Mouse (Mus musculus) midbrain, embryonic 14.5 days (tissue): ENCODE measurements around the gene Map2k7. TPM values are rescaled to one million over a fixed set of nuclear protein-coding genes. Genes with fewer than 3 reads are reported as not detected.

Experiments used
- ATAC-seq: fragments of 200-750 bp; cut with Nextera tagmentation; 2 replicates; pipeline ENCODE4 v1.8.0; 2017; ENCODE audit warnings: moderate number of reproducible peaks, moderate library complexity; ENCODE audit not compliant: low FRiP score, low TSS enrichment
- DNase-seq: peaks from one replicate; pipeline ENCODE4 v3.0.0-alpha.2; 2015
- H3K27ac ChIP-seq: fragments of 300-500 bp; sonication (generic); replicated peaks from 2 replicates; pipeline ENCODE4 v1.5.1; 2014; ENCODE audit warnings: mild to moderate bottlenecking, low read depth, low read length, moderate library complexity
- H3K27me3 ChIP-seq: fragments of 300-500 bp; sonication (generic); 2 replicates; pipeline ENCODE4 v1.6.1; 2014; ENCODE audit warnings: low read length, control low read depth, mixed read lengths; ENCODE audit not compliant: control insufficient read depth, insufficient read depth
- H3K36me3 ChIP-seq: fragments of 300-500 bp; sonication (generic); 2 replicates; pipeline ENCODE4 v1.6.1; 2014; ENCODE audit warnings: low read length, control low read depth; ENCODE audit not compliant: control insufficient read depth, insufficient read depth
- H3K4me1 ChIP-seq: fragments of 300-500 bp; sonication (generic); 2 replicates; pipeline ENCODE4 v1.6.1; 2014; ENCODE audit warnings: mild to moderate bottlenecking, antibody characterized with exemption, low read length, control low read depth; ENCODE audit not compliant: control insufficient read depth, insufficient read depth
- H3K4me2 ChIP-seq: fragments of 300-500 bp; sonication (generic); 2 replicates; pipeline ENCODE4 v1.6.1; 2014; ENCODE audit warnings: mild to moderate bottlenecking, low read length, moderate library complexity
- H3K4me3 ChIP-seq: fragments of 300-500 bp; sonication (generic); replicated peaks from 2 replicates; pipeline ENCODE4 v1.5.1; 2014; ENCODE audit warnings: low read depth, low read length
- H3K9ac ChIP-seq: fragments of 300-500 bp; sonication (generic); replicated peaks from 2 replicates; pipeline ENCODE4 v1.6.1; 2014; ENCODE audit warnings: mild to moderate bottlenecking, low read length, moderate library complexity
- H3K9me3 ChIP-seq: fragments of 300-500 bp; sonication (generic); 2 replicates; pipeline ENCODE4 v1.6.1; 2016; ENCODE audit warnings: low read length, control low read depth, mixed read lengths; ENCODE audit not compliant: control insufficient read depth
- WGBS: fragments of 180-500 bp; shearing (Covaris S2); extraction: QIAGEN DNeasy Blood & Tissue Kit; methylation state at CpG from one replicate; pipeline ENCODE4 v1.1.7; 2014; 5-methylcytosine and 5-hydroxymethylcytosine counted together
- polyA plus RNA-seq: library from polyadenylated mRNA; unstranded; fragments of >200 nt; fragmentation: Nextera tagmentation; extraction: Ambion mirVana; gene quantifications from 2 replicates; pipeline ENCODE4 v1.2.1, GENCODE M21; 2014

The Map2k7 gene
- polyA plus RNA-seq, 1 experiment from 2014 or later = 21.9 TPM

GRCm38 (mm10) chr8:4259125-4259804 is 20.7 kb downstream of the Map2k7 start, which contains the start of gene Ctxn1:
Gene Ctxn1 (minus strand): TSS chr8:4259274.
- 8% methylated on average over 26 of the region's 33 CpGs for WGBS
- peak within 1 kb of the TSS; percentile 81 for H3K4me2 ChIP-seq
- no peaks in the 10 kb centered on the region for H3K27me3 ChIP-seq
- no peaks in the 10 kb centered on the region for H3K9me3 ChIP-seq
- peak within 1 kb of the TSS; percentile 98 for H3K9ac ChIP-seq
- H3K36me3 ChIP-seq = peaks cover 81% of the 10 kb centered on the region
- ATAC-seq = peak; percentile 92
- H3K27ac ChIP-seq = peak within 1 kb of the TSS; percentile 96
- DNase-seq = peak; percentile 96
- peak within 1 kb of the TSS; percentile 88 for H3K4me3 ChIP-seq
- peaks cover 20% of the 10 kb centered on the region for H3K4me1 ChIP-seq

- no peak for ATAC-seq
- peak overlapping the region; percentile 96 for H3K27ac ChIP-seq
- no peak overlapping the region; the same call in 1 of the 2 replicates for H3K4me3 ChIP-seq
- WGBS = 88% methylated on average over 4 of the region's 4 CpGs
- H3K27me3 ChIP-seq = no peaks in the 10 kb centered on the region
- peaks cover 81% of the 10 kb centered on the region for H3K36me3 ChIP-seq
- H3K9me3 ChIP-seq = no peaks in the 10 kb centered on the region
- H3K4me1 ChIP-seq = peaks cover 16% of the 10 kb centered on the region
- H3K4me2 ChIP-seq = peak overlapping the region; percentile 81
- no peak for DNase-seq
- 0 out of 2 replicates have a peak overlapping the region, but pooled peaks have one; percentile 23 for H3K9ac ChIP-seq
These were observed 21.2 kb downstream of the Map2k7 start for GRCm38 (mm10) chr8:4259805-4260170.

- Histone ChIP-seq H3K9ac (no peak overlapping the region), H3K4me1 (no peaks in the 10 kb centered on the region), H3K4me2 (no peak overlapping the region), H3K4me3 (no peak overlapping the region), H3K27ac (no peak overlapping the region), H3K36me3 (peaks cover 84% of the 10 kb centered on the region), H3K27me3 (no peaks in the 10 kb centered on the region), H3K9me3 (no peaks in the 10 kb centered on the region)
- DNase-seq = no peak
- ATAC-seq = no peak
- 91% methylated on average over 8 of the region's 8 CpGs for WGBS
These were observed 24.7 kb downstream of the Map2k7 start for GRCm38 (mm10) chr8:4263105-4263791.

- no peak overlapping the region for H3K4me3 ChIP-seq
- DNase-seq = no peak
- H3K36me3 ChIP-seq = peaks cover 95% of the 10 kb centered on the region
- no peak overlapping the region for H3K4me2 ChIP-seq
- WGBS = 94% methylated on average over 15 of the region's 15 CpGs
- no peaks in the 10 kb centered on the region for H3K9me3 ChIP-seq
- no peak for ATAC-seq
- no peaks in the 10 kb centered on the region for H3K4me1 ChIP-seq
- no peaks in the 10 kb centered on the region for H3K27me3 ChIP-seq
- H3K9ac ChIP-seq = no peak overlapping the region
- H3K27ac ChIP-seq = no peak overlapping the region
These were observed 26.8 kb downstream of the Map2k7 start for GRCm38 (mm10) chr8:4265160-4265914.

- H3K9ac ChIP-seq = no peak overlapping the region
- WGBS = 76% methylated on average over 15 of the region's 15 CpGs
- no peak overlapping the region for H3K4me2 ChIP-seq
- H3K9me3 ChIP-seq = no peaks in the 10 kb centered on the region
- no peak overlapping the region for H3K4me3 ChIP-seq
- H3K27me3 ChIP-seq = no peaks in the 10 kb centered on the region
- peak; percentile 36 for DNase-seq
- no peak overlapping the region for H3K27ac ChIP-seq
- peaks cover 92% of the 10 kb centered on the region for H3K36me3 ChIP-seq
- 0 out of 2 replicates have a peak, but pooled peaks have one; percentile 50 for ATAC-seq
- no peaks in the 10 kb centered on the region for H3K4me1 ChIP-seq
These were observed 29.1 kb downstream of the Map2k7 start for GRCm38 (mm10) chr8:4267627-4268026.

GRCm38 (mm10) chr8:4269609-4270008 is 31.1 kb downstream of the Map2k7 start:
- H3K4me3 ChIP-seq = no peak overlapping the region
- H3K9ac ChIP-seq = no peak overlapping the region
- no peaks in the 10 kb centered on the region for H3K9me3 ChIP-seq
- H3K4me2 ChIP-seq = no peak overlapping the region
- H3K27me3 ChIP-seq = no peaks in the 10 kb centered on the region
- DNase-seq = no peak
- no peak overlapping the region for H3K27ac ChIP-seq
- no peak for ATAC-seq
- peaks cover 86% of the 10 kb centered on the region for H3K36me3 ChIP-seq
- WGBS = 97% methylated on average over 6 of the region's 6 CpGs
- H3K4me1 ChIP-seq = no peaks in the 10 kb centered on the region

GRCm38 (mm10) chr8:4275275-4276110 is 37.0 kb downstream of the Map2k7 start, which contains the start of gene Timm44:
Gene Timm44 (minus strand): TSS chr8:4275913.
- DNase-seq = peak; percentile 99
- Histone ChIP-seq H3K36me3 (peaks cover 32% of the 10 kb centered on the region), H3K4me3 (peak within 1 kb of the TSS; percentile 70), H3K4me2 (peak within 1 kb of the TSS; percentile 60), H3K4me1 (no peaks in the 10 kb centered on the region), H3K9me3 (no peaks in the 10 kb centered on the region), H3K27ac (peak within 1 kb of the TSS; percentile 66), H3K9ac (peak within 1 kb of the TSS; percentile 71), H3K27me3 (no peaks in the 10 kb centered on the region)
- under 1% methylated on average over 39 of the region's 39 CpGs for WGBS
- ATAC-seq = peak; percentile 98

- peak overlapping the region; percentile 71 for H3K9ac ChIP-seq
- WGBS = 26% methylated on average over 9 of the region's 9 CpGs
- ATAC-seq = no peak
These were observed 37.5 kb downstream of the Map2k7 start for GRCm38 (mm10) chr8:4276111-4276465.

More at GRCm38 (mm10) chr8:4276111-4276465, 37.5 kb downstream of the Map2k7 start:
- Histone ChIP-seq H3K4me3 (peak overlapping the region; percentile 70), H3K4me1 (no peaks in the 10 kb centered on the region), H3K27me3 (no peaks in the 10 kb centered on the region), H3K27ac (peak overlapping the region; percentile 66), H3K4me2 (peak overlapping the region; percentile 60), H3K9me3 (no peaks in the 10 kb centered on the region), H3K36me3 (peaks cover 26% of the 10 kb centered on the region)
- DNase-seq = no peak
